Mouse (Mus musculus) liver, embryonic 12.5 days (tissue): ENCODE measurements around the gene Grem1. TPM values are rescaled to one million over a fixed set of nuclear protein-coding genes. Genes with fewer than 3 reads are reported as not detected.

Experiments
- ATAC-seq: fragments of 200-750 bp; cut with Nextera tagmentation; 2 replicates; pipeline ENCODE4 v1.8.0; 2017; ENCODE audit warnings: moderate number of reproducible peaks, mild to moderate bottlenecking, moderate library complexity
- H3K27ac ChIP-seq: fragments of 300-500 bp; sonication (generic); 2 replicates; pipeline ENCODE4 v1.5.1; 2016; ENCODE audit warnings: mild to moderate bottlenecking
- H3K27me3 ChIP-seq: fragments of 300-500 bp; sonication (generic); replicated peaks from 2 replicates; pipeline ENCODE4 v1.6.1; 2016; ENCODE audit warnings: mild to moderate bottlenecking, moderate library complexity
- H3K36me3 ChIP-seq: fragments of 300-500 bp; sonication (generic); 2 replicates; pipeline ENCODE4 v1.6.1; 2016; ENCODE audit warnings: mild to moderate bottlenecking, moderate library complexity
- H3K4me1 ChIP-seq: fragments of 300-500 bp; sonication (generic); 2 replicates; pipeline ENCODE4 v1.6.1; 2016
- H3K4me2 ChIP-seq: fragments of 300-500 bp; sonication (generic); 2 replicates; pipeline ENCODE4 v1.6.1; 2016; ENCODE audit warnings: mild to moderate bottlenecking, moderate library complexity
- H3K4me3 ChIP-seq: fragments of 300-500 bp; sonication (generic); 2 replicates; pipeline ENCODE4 v1.5.1; 2016; ENCODE audit warnings: mild to moderate bottlenecking, moderate library complexity
- H3K9ac ChIP-seq: fragments of 300-500 bp; sonication (generic); 2 replicates; pipeline ENCODE4 v1.6.1; 2016; ENCODE audit warnings: mild to moderate bottlenecking, moderate library complexity
- H3K9me3 ChIP-seq: fragments of 300-500 bp; sonication (generic); replicated peaks from 2 replicates; pipeline ENCODE4 v1.6.1; 2016; ENCODE audit warnings: mild to moderate bottlenecking, moderate library complexity
- WGBS: fragments of 180-500 bp; shearing (Covaris S2); methylation state at CpG from one replicate; pipeline ENCODE4 v1.1.7; 2016; ENCODE audit not compliant: insufficient replicate concordance; 5-methylcytosine and 5-hydroxymethylcytosine counted together
- polyA plus RNA-seq: library from polyadenylated mRNA; unstranded; fragments of >200 nt; fragmentation: Nextera tagmentation; extraction: Ambion mirVana; gene quantifications from 2 replicates; pipeline ENCODE4 v1.2.1, GENCODE M21; 2016

Grem1 gene
- polyA plus RNA-seq, 1 experiment from 2014 or later: 0.19 TPM

DNA sequence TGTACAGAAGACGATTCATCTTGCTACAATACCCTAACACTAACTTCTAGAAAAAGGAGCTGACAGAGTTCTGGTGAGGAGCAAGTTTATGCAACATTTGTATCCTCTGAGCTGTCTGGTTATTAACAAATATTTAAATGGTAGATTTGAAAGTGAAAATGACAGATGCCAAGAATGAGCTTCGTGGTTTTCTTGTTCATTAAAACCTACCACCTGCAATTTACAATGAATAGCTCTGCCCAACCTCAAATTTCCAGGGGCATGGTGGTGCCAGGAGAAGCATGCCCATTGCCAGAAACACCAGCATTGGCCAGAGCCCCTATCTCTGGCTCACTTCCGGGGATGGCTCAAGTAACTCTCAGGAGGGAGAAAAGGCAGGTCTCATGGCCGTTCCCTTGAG is 23.1 kb upstream of the Grem1 start:
- no peak for ATAC-seq
- H3K9ac ChIP-seq: no peak overlapping the region
- no peak overlapping the region for H3K4me2 ChIP-seq
- H3K36me3 ChIP-seq: no peaks in the 10 kb centered on the region
- H3K4me1 ChIP-seq: no peaks in the 10 kb centered on the region
- no peak overlapping the region for H3K4me3 ChIP-seq
- H3K27ac ChIP-seq: no peak overlapping the region
- H3K9me3 ChIP-seq: no peaks in the 10 kb centered on the region
- WGBS: 64% methylated on average over 4 of the region's 4 CpGs
- H3K27me3 ChIP-seq: no peaks in the 10 kb centered on the region

DNA sequence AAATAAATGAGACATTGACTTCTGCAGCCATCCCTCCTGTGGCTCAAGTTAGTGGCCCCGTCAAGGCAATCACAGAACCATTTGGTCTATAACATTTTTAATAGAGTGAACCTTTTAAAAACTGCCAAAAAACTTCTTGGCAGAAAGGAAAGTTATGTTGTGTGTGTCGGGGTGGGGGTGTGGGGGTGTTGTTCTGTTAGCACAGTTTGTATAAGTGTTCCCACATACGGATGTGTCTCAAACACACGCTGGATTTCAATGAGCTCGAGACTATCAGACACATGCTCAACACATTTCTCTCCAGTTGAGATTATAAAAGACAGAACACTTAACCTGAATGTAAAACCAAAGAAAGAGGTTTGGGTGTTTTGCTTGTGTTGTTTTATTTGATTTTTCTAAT is 22.7 kb upstream of the Grem1 start:
- 68% methylated on average over 5 of the region's 5 CpGs for WGBS

DNA sequence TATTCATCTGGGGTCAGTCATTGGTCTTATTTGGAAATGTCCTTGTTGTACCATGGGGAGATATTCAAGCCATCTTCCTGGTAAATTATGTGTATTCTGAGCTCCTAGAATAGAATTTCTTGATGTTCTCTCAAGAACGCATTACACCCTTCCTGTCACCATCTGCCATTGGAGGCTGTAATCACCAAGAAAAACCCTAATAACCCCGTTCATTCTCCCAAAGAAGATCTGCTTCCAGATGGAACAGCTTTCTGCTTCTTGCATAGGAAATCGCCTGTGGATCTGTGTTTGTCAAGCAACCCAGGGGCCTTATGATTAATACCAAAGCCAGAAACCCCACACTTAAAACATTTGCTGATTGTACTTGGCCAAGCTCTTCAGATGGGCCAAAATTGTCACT is 20.9 kb upstream of the Grem1 start:
- H3K27me3 ChIP-seq: no peaks in the 10 kb centered on the region
- H3K9ac ChIP-seq: no peak overlapping the region
- ATAC-seq: no peak
- no peak overlapping the region for H3K4me2 ChIP-seq
- H3K27ac ChIP-seq: no peak overlapping the region
- H3K36me3 ChIP-seq: no peaks in the 10 kb centered on the region
- H3K9me3 ChIP-seq: no peaks in the 10 kb centered on the region
- 61% methylated on average over 3 of the region's 3 CpGs for WGBS
- no peaks in the 10 kb centered on the region for H3K4me1 ChIP-seq
- H3K4me3 ChIP-seq: no peak overlapping the region

More for the DNA sequence above, 22.7 kb upstream of the Grem1 start:
- Histone ChIP-seq H3K4me3 (no peak overlapping the region), H3K4me1 (no peaks in the 10 kb centered on the region), H3K4me2 (no peak overlapping the region), H3K9me3 (no peaks in the 10 kb centered on the region), H3K9ac (no peak overlapping the region), H3K27ac (no peak overlapping the region), H3K27me3 (no peaks in the 10 kb centered on the region), H3K36me3 (no peaks in the 10 kb centered on the region)
- no peak for ATAC-seq

DNA sequence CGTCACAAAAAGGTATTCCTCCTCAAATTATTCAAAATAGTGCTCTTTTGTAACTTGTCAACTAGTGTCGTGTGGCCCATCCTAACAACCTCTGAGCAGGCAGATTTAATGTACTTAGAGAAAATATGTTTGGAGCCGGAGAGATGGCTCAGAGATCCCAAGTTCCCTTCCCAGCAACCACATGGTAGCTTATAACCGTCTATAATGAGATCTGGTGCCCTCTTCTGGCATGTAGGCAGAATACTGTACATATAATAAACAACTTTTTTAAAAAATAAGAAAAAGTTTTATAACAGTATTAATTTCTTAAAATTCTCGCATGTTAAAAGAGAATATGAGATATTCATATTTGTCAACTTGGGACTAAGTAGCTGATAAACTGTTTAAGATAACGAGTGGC is 19.6 kb upstream of the Grem1 start:
- Histone ChIP-seq H3K27ac (no peak overlapping the region), H3K4me2 (no peak overlapping the region), H3K4me3 (no peak overlapping the region), H3K9ac (no peak overlapping the region), H3K27me3 (no peaks in the 10 kb centered on the region), H3K9me3 (no peaks in the 10 kb centered on the region), H3K36me3 (no peaks in the 10 kb centered on the region), H3K4me1 (no peaks in the 10 kb centered on the region)
- no peak for ATAC-seq
- 54% methylated on average over 6 of the region's 6 CpGs for WGBS

DNA sequence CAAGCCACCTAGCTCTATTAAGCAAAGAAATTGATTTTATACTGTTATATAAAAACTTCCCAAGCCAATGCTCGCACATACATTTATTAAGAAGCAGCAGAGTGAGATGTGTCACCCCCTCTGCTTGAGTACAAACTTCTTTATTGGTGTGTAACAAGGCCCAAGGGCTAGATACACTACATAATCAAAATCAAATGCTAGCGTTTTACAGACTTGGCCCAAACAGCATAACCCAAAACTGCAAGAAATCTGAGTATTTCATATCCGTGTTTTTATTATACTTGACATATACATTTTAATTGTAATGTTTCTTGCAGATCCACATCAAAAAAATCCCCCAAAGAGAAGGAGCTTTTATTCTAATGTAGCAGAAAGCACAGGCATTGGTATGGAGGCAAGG is 17.9 kb upstream of the Grem1 start:
- H3K27ac ChIP-seq: no peak overlapping the region
- H3K4me1 ChIP-seq: no peaks in the 10 kb centered on the region
- H3K4me2 ChIP-seq: no peak overlapping the region
- H3K9me3 ChIP-seq: no peaks in the 10 kb centered on the region
- no peak overlapping the region for H3K4me3 ChIP-seq
- H3K27me3 ChIP-seq: no peaks in the 10 kb centered on the region
- ATAC-seq: no peak
- WGBS: 75% methylated on average over 3 of the region's 3 CpGs
- no peak overlapping the region for H3K9ac ChIP-seq
- H3K36me3 ChIP-seq: no peaks in the 10 kb centered on the region

DNA sequence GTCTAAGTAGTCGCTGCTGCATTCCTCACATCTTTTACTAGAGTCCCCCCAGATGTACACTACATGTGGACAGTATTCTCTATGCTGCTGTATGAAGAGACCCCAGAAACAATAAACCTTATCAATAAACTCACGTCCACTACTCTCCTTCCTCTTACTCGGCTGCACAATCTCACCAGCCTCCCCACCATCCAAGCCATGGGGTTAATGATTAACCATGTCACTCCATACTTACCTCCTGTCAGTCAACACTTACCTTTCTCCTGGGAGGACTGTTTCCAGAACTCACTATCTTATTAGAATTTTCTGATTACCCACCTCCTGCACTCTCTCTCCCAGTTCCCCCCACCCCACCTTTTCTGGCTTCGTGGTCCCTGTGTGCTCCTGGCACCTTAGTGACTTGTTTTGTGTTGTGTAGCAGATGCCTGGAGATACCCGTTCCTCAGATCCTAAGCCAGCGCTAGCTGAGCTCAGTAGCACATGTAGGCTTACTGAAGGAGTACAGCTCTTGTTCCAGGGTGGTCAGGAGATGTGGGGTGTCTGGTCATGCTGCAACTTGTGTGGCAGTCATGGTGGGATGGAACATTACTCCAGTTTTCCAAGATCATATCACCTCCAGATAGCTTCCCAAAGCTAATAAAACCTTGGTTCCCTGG is 15.8 kb upstream of the Grem1 start:
- no peak overlapping the region for H3K9ac ChIP-seq
- H3K4me2 ChIP-seq: no peak overlapping the region
- H3K4me3 ChIP-seq: no peak overlapping the region
- no peaks in the 10 kb centered on the region for H3K4me1 ChIP-seq
- H3K36me3 ChIP-seq: no peaks in the 10 kb centered on the region
- no peak overlapping the region for H3K27ac ChIP-seq
- no peaks in the 10 kb centered on the region for H3K9me3 ChIP-seq
- 0 out of 2 replicates have a peak, but pooled peaks have one; percentile 10 for ATAC-seq
- H3K27me3 ChIP-seq: no peaks in the 10 kb centered on the region
- WGBS: 54% methylated on average over 6 of the region's 6 CpGs

DNA sequence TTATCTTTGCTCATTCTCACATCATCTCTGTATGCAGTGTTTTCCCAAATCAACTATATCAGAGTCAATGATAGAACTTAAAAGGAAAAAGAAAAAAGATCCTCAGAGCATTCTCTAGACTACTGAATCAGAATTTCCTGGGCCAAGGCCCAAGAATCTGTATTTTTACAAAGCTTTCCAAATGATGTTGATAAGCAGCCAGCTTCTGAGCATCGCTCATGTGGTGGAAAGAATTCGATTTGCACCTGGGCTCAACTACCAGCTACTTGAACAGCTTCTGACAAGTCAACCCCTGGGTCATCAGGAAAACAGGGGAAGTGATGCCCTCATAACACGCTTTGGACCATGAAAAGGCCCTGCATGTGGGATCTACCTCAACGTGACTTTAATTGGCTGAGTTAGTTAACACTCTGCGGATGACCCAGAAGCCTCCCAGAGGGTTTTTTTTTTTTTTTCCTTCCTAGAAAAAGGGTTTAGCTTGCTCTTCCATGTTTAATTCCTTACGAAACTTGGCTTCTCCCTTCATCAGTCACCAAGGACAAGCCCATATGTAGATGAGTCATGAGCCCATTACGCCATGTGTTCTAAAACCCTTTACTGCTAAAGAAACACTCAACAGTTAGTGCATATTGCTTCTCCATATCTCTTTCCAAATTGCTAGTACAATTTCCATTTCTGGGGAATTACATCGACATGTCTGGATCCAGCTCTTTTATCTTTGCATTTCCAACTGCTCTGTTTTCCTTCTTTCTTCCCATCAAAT is 10.3 kb upstream of the Grem1 start:
- H3K4me3 ChIP-seq: no peak overlapping the region
- H3K9ac ChIP-seq: no peak overlapping the region
- no peaks in the 10 kb centered on the region for H3K36me3 ChIP-seq
- H3K9me3 ChIP-seq: no peaks in the 10 kb centered on the region
- H3K27me3 ChIP-seq: no peaks in the 10 kb centered on the region
- no peak overlapping the region for H3K27ac ChIP-seq
- 71% methylated on average over 8 of the region's 8 CpGs for WGBS
- no peak for ATAC-seq
- H3K4me2 ChIP-seq: no peak overlapping the region
- H3K4me1 ChIP-seq: no peaks in the 10 kb centered on the region

DNA sequence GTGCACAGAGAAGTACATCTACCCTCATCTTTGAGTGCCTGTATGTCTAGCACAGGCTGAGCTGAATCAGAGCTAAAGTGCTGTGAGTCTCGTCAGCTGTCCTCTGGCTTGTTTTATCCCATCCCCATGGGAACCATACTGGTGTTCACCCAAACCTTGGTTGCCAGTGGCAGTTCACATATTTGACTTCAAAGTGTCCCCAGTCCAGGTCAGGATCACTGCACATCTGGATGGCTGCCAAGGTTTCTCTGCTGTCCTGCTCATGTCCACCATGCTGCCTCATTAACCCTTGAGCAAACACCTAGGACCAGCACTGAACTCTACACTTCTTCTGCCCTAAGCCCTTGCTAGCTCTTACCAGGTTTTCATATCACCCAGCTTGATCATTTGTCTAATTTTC is 7.4 kb upstream of the Grem1 start:
- 53% methylated on average over 1 of the region's 1 CpGs for WGBS
- Histone ChIP-seq H3K9ac (no peak overlapping the region), H3K27ac (no peak overlapping the region), H3K36me3 (no peaks in the 10 kb centered on the region), H3K9me3 (no peaks in the 10 kb centered on the region), H3K4me3 (no peak overlapping the region), H3K4me1 (no peaks in the 10 kb centered on the region), H3K4me2 (no peak overlapping the region), H3K27me3 (no peaks in the 10 kb centered on the region)
- peak; percentile 51; the same call in 1 of the 2 replicates for ATAC-seq

DNA sequence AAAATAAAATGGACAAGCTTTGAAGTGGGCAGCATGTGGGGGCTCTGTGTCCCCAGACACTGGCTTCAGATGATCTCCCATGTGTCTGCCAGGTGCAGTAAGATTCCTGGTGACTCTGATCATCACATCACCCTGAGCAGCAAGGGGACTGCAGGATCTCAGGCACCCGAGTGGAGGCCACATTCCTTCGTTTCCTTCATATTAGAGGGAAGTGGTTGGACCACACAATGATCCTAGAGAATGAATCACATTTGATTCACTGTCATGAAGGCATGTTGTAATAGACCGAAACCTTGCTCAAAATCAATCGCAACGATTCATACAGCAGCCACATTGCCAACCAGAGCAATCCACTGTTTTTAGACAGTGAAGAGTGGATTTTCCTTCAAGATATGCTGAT is 6.5 kb upstream of the Grem1 start:
- Histone ChIP-seq H3K9ac (no peak overlapping the region), H3K4me3 (no peak overlapping the region), H3K27me3 (peaks cover 4% of the 10 kb centered on the region), H3K4me1 (no peaks in the 10 kb centered on the region), H3K27ac (no peak overlapping the region), H3K36me3 (no peaks in the 10 kb centered on the region), H3K4me2 (no peak overlapping the region), H3K9me3 (no peaks in the 10 kb centered on the region)
- 68% methylated on average over 5 of the region's 5 CpGs for WGBS
- ATAC-seq: no peak

DNA sequence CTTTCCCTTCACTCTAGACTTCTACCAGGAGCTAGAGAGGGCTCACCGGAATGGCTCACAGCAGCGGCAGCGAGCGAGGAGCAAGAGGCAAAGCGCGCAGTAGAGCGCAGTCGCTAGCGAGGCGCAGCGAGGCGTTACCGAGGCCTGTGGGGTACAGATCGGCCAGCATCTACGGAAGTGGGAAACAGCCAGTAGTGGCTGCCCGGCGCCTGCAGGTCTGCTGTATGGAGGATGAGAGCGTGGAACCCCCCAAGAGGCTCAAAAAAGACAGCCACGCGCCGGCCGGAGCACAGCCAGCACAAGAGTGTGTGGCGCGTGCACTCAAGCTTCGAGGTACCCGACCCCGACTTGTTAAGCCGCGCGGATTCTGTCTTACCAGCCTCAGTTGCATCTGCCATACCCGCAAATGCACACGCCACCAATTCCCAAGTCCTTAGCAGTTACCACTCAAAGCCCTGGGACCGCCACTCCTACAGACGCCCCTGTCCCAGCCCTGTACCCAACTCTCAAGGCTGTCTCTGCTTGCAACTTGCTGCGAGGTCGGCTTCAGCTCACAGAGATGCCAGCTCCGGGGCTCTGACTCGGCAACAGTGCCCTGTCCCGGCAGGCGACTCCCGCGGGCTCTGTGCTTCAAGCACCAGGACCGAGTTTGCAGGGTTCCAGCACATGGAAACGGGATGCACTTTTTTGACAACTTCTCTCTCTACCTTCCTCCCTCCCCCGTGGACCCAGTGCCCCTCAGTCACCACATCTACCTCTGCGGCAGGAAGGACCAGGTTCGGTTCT is 728 bp downstream of the Grem1 start:
- 2% methylated on average over 47 of the region's 47 CpGs for WGBS
- no peak for ATAC-seq
- no peaks in the 10 kb centered on the region for H3K9me3 ChIP-seq
- H3K27ac ChIP-seq: no peak overlapping the region
- peak overlapping the region; percentile 45 for H3K4me3 ChIP-seq
- no peak overlapping the region for H3K9ac ChIP-seq
- no peaks in the 10 kb centered on the region for H3K36me3 ChIP-seq
- H3K4me1 ChIP-seq: 0 out of 2 replicates have a peak, but pooled peaks cover 4% of the 10 kb centered on the region
- H3K4me2 ChIP-seq: peak overlapping the region; percentile 58
- H3K27me3 ChIP-seq: peaks cover 51% of the 10 kb centered on the region

DNA sequence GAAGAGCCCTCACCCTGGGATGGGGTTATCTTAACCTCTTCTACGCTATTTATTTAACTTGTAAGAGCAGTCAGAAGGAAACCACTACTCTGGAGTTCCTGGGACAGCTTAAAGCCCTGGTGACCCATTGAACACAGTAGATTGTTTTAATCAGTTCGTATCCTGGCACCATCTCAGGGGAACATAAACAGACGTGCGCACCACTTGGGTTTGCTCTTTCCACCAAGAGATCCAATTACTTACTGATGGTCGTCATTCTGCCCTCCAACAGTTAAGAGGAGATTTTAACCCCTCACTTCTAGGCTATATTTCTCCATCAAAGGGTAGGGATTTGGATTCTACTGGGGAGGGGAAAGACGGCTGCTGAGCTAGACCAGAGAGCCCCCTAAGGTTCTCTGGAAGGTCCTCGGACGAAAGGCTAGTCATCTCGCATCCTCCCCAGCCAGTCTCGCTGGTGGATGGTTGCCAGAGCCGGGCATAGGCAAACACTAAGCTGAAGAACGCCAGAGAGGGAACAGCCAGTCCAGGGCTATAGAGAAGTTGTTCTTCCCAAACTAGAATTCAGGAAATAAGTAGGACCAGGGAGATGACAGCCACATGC is 1.4 kb downstream of the Grem1 start:
- H3K4me3 ChIP-seq: peak overlapping the region; percentile 45; the same call in 1 of the 2 replicates
- H3K27me3 ChIP-seq: peaks cover 51% of the 10 kb centered on the region
- 7% methylated on average over 12 of the region's 12 CpGs for WGBS

DNA sequence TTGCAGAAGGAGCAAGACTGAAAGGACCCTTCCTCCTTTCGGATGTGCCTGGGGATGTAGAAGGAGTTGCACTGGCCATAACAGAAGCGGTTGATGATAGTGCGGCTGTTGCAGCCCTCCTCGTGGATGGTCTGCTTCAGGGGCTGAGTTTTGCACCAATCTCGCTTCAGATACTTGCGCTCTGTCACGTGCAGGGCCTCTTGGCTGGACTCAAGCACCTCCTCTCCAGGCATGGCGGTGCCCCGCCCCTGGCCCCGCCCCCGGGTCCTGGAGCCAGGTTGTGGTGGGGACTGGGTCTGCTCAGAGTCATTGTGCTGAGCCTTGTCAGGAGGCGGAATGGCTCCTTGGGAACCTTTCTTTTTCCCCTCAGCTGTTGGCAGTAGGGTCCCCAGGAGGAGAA is 8.7 kb downstream of the Grem1 start:
- Histone ChIP-seq H3K36me3 (no peaks in the 10 kb centered on the region), H3K9me3 (no peaks in the 10 kb centered on the region), H3K4me1 (no peaks in the 10 kb centered on the region), H3K9ac (no peak overlapping the region), H3K27me3 (0 out of 2 replicates have a peak, but pooled peaks cover 5% of the 10 kb centered on the region), H3K27ac (no peak overlapping the region), H3K4me2 (no peak overlapping the region), H3K4me3 (no peak overlapping the region)
- WGBS: 63% methylated on average over 12 of the region's 12 CpGs
- ATAC-seq: no peak

More for the DNA sequence above, 1.4 kb downstream of the Grem1 start:
- no peak for ATAC-seq
- Histone ChIP-seq H3K36me3 (no peaks in the 10 kb centered on the region), H3K9me3 (no peaks in the 10 kb centered on the region), H3K27ac (no peak overlapping the region), H3K4me1 (0 out of 2 replicates have a peak, but pooled peaks cover 4% of the 10 kb centered on the region), H3K4me2 (peak overlapping the region; percentile 58), H3K9ac (no peak overlapping the region)
